Mouse (Mus musculus) mature B cell (primary cell): Measurements from ENCODE around the gene Vmn1r171.
"Not testable (repeated sequence)": the region's sequence is repeated elsewhere in the genome, so short reads cannot be mapped to it uniquely, and the experiment has no call there.

Experiments
- in situ Hi-C: fragments of 300-500 bp; cut with MboI; formaldehyde crosslinking; loops from 2 replicates; pipeline ENCODE4 v1.14.3; 2019

Gene Vmn1r171

DNA sequence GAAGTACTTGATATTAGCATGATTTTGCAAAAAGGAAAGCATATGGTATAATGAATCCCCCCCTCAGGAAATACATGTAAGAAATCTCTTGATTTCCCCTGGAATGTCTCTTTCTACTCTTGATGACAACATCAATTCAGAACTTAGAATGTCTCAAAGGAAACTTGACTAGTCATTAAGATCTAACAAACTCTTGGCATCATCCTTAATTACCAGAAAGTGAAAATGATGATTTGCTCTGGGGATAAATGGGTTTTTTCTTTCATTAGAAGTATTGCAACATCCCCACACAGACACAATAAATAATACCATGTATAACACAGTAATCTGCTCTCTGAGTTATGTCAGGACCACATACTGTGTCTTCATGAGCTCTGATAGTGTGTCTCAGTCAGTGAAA, at the start of gene Vmn1r171:
Gene Vmn1r171 (plus strand): TSS at position 301 of the 400 bp plus-strand sequence.
- in situ Hi-C loops, result no loop called here

DNA sequence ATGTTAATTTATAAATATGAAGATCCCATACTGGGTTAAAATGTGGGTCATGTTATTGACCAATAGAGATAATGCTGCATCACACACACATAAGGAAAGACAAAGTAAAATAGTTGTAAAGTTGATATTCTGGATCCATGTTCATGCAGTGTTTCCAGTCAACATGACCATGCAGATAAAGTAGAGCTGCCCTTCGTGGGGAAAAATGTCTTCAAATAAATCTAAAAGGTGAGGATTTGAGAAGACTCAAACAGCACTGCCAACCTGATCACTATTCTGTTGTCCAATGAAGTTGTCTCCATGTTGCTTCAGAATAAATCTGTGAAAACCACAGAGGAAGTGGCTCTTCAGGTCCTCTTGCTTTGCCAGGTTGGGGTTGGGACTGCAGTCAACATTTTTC, 24.6 kb upstream of the Vmn1r171 start, which contains the start of gene Vmn1r170:
Gene Vmn1r170 (plus strand): TSS at position 301 of the 400 bp plus-strand sequence.
- in situ Hi-C loops, result not testable (repeated sequence)

DNA sequence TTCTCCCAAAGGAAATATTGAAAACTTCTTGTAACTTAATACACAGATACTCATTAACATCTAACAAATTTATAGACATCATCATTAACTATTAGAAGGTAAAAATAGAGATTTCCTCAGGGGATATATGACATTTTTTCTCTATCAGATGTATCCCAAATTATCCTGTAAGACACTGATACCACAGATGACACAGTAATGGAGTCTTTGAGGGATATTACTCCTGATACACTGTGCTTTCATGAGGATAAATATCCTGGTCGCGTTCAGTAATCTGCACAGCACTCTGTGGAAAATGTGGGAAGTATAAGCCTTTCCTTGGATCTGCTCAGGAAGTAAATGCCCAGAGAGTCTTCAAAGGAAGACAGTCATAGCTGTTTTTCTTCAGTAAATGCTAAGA, 27.5 kb downstream of the Vmn1r171 start, which contains the start of gene Vmn1r172:
Gene Vmn1r172 (plus strand): TSS at position 301 of the 400 bp plus-strand sequence.
- in situ Hi-C loops, result no loop called here
